Mouse (Mus musculus) testis, adult 2 months (tissue): ENCODE data around the gene Myadml2. TPM values are rescaled to one million over a fixed set of nuclear protein-coding genes. Genes with fewer than 3 reads are reported as not detected.
"Not testable (repeated sequence)": the region's sequence is repeated elsewhere in the genome, so short reads cannot be mapped to it uniquely, and the experiment has no call there.

Experiments
- H3K27ac ChIP-seq: fragments of 200-500 bp; 2 replicates; pipeline ENCODE4 v1.5.1; 2012; ENCODE audit warnings: low read depth, low read length; ENCODE audit not compliant: control insufficient read depth, insufficient read depth
- H3K27me3 ChIP-seq: fragments of 200-500 bp; 2 replicates; pipeline ENCODE4 v1.6.1; 2012; ENCODE audit warnings: mild to moderate bottlenecking, low read length, moderate library complexity; ENCODE audit not compliant: control insufficient read depth, insufficient read depth
- H3K36me3 ChIP-seq: fragments of 200-500 bp; 2 replicates; pipeline ENCODE4 v1.6.1; 2012; ENCODE audit warnings: mild to moderate bottlenecking, low read length; ENCODE audit not compliant: control insufficient read depth, insufficient read depth
- H3K4me1 ChIP-seq: fragments of 200-500 bp; 2 replicates; pipeline ENCODE4 v1.6.1; 2012; ENCODE audit warnings: low read length; ENCODE audit not compliant: control insufficient read depth, insufficient read depth
- H3K4me3 ChIP-seq: fragments of 200-500 bp; 2 replicates; pipeline ENCODE4 v1.5.1; 2012; ENCODE audit warnings: low read depth, mild to moderate bottlenecking, low read length, moderate library complexity, mixed read lengths; ENCODE audit not compliant: control insufficient read depth
- CTCF ChIP-seq: fragments of 200-500 bp; IDR thresholded peaks from 2 replicates; pipeline ENCODE4 v1.5.1; 2012; ENCODE audit warnings: low read depth, mild to moderate bottlenecking, inconsistent platforms, low read length, moderate library complexity; ENCODE audit not compliant: control insufficient read depth, insufficient read depth, insufficient replicate concordance
- POLR2A ChIP-seq: fragments of 200-500 bp; IDR thresholded peaks from 2 replicates; pipeline ENCODE4 v1.6.1; 2012; ENCODE audit warnings: low read depth, mild to moderate bottlenecking, inconsistent platforms, low read length, moderate library complexity; ENCODE audit not compliant: control insufficient read depth
- polyA plus RNA-seq: library from polyadenylated mRNA; depleted of rRNA; stranded (reverse); fragments of >200 nt; gene quantifications from 2 replicates; pipeline ENCODE4 v1.2.3, GENCODE M21; 2012

Myadml2 gene
- polyA plus RNA-seq, 1 experiment = not detected

DNA sequence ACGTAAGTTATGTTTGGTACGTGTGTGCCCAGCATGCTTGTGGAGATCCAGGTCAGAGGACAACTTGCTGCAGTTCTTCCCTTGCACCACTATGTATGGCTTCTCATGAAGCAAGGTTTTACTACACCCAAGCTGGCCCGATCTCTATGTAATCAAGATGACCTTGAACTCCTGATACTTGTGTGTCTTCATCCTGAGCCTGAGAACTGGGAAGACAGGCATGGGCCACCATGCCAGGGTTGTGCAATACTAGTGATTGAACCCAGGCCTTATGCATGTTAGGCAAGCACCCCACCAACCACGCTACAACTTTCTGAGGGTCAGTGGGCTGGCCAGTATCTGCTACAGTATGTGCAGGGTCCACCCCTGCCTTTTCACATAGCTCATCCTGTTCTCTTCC is 29.0 kb upstream of the Myadml2 start:
- no peak overlapping the region for H3K27ac ChIP-seq
- H3K27me3 ChIP-seq = no peaks in the 10 kb centered on the region
- H3K36me3 ChIP-seq = no peaks in the 10 kb centered on the region
- H3K4me3 ChIP-seq = no peak overlapping the region
- H3K4me1 ChIP-seq = peaks cover 7% of the 10 kb centered on the region
- TF ChIP-seq POLR2A (no peak), CTCF (no peak)

DNA sequence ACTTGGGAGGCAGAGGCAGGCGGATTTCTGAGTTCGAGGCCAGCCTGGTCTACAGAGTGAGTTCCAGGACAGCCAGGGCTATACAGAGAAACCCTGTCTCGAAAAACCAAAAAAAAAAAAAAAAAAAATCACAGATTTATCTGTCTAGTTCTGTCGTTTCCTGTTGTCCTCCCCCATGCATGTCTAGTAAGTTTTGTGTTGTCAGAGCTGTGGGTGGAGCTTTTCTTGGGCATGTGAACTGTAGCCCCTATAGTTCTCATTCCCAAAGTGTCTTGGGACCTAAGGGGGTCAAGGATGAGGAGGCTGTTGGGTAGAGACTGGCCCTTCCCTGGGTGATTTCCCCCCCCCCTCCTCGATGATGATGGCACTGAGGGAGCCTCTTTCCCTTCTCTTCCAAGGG is 27.9 kb upstream of the Myadml2 start:
- not testable (repeated sequence) for H3K4me1 ChIP-seq, H3K27ac ChIP-seq, H3K27me3 ChIP-seq, H3K4me3 ChIP-seq, H3K36me3 ChIP-seq

GRCm38 (mm10) chr11:120673594-120674122 is 25.7 kb upstream of the Myadml2 start:
- TF ChIP-seq POLR2A (no peak), CTCF (no peak)
- Histone ChIP-seq H3K36me3 (no peaks in the 10 kb centered on the region), H3K4me1 (peaks cover 7% of the 10 kb centered on the region), H3K4me3 (peak overlapping the region; percentile 88), H3K27me3 (no peaks in the 10 kb centered on the region), H3K27ac (peak overlapping the region; percentile 78)

DNA sequence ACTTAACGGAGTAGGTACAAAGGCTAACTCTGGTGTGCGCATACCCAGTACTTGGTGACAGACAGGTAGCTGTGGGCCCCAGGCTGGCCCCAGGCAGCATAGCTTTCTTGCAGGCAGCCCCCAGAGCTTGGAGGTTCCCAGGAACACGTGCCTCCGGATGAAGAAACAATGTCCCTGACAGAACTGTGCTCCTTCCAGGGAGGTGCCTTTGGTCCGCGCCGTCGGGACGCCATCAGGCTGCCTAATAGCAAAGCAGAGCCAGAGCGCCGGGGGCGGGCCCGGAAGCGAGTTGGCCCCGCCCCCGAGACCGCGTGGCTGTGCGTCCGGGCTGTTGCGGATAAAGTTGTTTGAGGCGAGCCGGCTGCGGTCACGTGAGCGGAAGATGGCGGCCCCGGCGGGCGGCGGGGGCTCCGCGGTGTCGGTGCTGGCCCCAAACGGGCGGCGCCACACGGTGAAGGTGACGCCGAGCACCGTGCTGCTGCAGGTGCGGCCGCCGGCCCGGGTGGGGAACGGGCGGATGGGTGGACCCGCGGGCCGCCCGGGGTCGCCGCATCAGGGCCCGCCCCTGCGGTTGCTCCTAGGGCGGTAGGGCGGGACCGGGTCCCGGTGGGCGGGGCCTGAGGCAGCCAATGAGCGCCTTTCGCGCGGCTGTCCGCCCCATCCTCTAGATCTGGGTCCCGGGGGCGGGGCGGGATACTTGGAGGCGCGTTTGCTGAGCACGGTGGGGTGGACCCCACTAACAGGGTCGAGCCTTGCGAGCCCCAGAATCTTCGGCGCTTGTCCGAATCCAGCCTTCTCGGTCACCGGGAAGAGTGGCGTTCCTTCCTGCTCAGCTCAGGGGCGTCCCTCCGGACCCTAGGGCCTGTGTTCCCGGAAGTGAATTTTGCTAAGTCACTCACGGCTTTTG is 25.0 kb upstream of the Myadml2 start, which contains the start of gene Aspscr1:
Gene Aspscr1 (plus strand): TSS at position 287 of the 907 bp plus-strand sequence.
- TF ChIP-seq POLR2A (peak; percentile 62), CTCF (no peak)
- Histone ChIP-seq H3K27ac (peak within 1 kb of the TSS; percentile 92), H3K36me3 (no peaks in the 10 kb centered on the region), H3K4me1 (peaks cover 7% of the 10 kb centered on the region), H3K4me3 (peak within 1 kb of the TSS; percentile 88), H3K27me3 (no peaks in the 10 kb centered on the region)

- H3K27me3 ChIP-seq = no peaks in the 10 kb centered on the region
- TF ChIP-seq POLR2A = no peak
- TF ChIP-seq CTCF = no peak
- no peaks in the 10 kb centered on the region for H3K4me1 ChIP-seq
- no peak overlapping the region for H3K27ac ChIP-seq
- H3K36me3 ChIP-seq = no peaks in the 10 kb centered on the region
- H3K4me3 ChIP-seq = no peak overlapping the region
Observed at GRCm38 (mm10) chr11:120666617-120667016, 18.7 kb upstream of the Myadml2 start.

DNA sequence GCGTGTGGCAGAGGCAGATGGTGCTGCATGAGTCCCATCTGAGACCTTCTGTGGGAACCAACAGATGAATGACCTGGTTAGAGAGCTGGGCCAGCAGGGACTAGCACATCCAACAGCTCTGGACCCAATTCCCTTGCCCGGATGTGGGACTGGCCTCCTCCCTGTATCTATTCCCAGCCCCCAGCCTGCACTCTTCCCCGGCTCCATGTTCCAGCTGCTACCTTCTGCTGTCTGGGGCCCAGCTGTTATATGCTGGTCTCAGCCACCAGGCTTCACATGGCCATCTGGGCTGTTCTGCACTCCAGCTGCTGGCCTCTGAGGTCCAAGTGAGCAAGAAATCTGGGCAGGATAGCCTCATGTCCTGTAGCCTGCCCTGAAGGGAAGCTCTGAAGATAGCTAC is 17.4 kb upstream of the Myadml2 start:
- Histone ChIP-seq H3K4me3 (no peak overlapping the region), H3K27ac (no peak overlapping the region), H3K36me3 (no peaks in the 10 kb centered on the region), H3K4me1 (peaks cover 4% of the 10 kb centered on the region), H3K27me3 (no peaks in the 10 kb centered on the region; the same call in 1 of the 2 replicates)
- TF ChIP-seq CTCF (no peak), POLR2A (no peak)

DNA sequence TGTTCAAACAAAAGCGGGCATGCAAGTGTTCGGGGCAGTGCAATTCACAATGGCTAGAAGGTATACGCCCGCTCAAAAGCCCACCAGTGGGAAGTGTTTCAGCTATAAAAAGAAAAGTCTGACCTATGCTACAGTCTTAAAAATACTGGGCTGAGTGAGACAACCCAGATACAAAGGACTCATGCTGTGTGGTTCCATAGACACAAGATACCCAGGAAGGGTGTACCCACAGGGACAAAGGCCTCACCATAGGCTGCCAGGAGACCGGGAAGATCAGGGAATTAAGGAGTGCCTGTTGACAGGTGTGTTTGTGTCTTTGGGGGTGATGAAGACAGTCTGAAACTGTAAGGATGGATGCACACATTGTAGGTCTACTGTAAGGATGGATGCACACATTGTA is 15.8 kb upstream of the Myadml2 start:
- TF ChIP-seq CTCF (no peak), POLR2A (no peak)
- H3K4me3 ChIP-seq = no peak overlapping the region
- H3K36me3 ChIP-seq = no peaks in the 10 kb centered on the region
- no peaks in the 10 kb centered on the region; the same call in 1 of the 2 replicates for H3K27me3 ChIP-seq
- no peak overlapping the region for H3K27ac ChIP-seq
- H3K4me1 ChIP-seq = peaks cover 13% of the 10 kb centered on the region
